Mouse (Mus musculus): ENCODE measurements around the gene Prpf4.

Prpf4 gene

GRCm38 (mm10) chr4:62437871-62438270 is 29.3 kb downstream of the Prpf4 start:
- no peak for DNase-seq

- no peak for DNase-seq
Observed at GRCm38 (mm10) chr4:62439793-62440192, 31.2 kb downstream of the Prpf4 start.

- no peak for DNase-seq
Observed at GRCm38 (mm10) chr4:62440544-62440943, 31.9 kb downstream of the Prpf4 start.

GRCm38 (mm10) chr4:62440986-62441385 is 32.4 kb downstream of the Prpf4 start:
- DNase-seq, result no peak

GRCm38 (mm10) chr4:62454995-62455394 is 46.4 kb downstream of the Prpf4 start:
- peak; percentile 19 for DNase-seq

GRCm38 (mm10) chr4:62459081-62459480 is 50.5 kb downstream of the Prpf4 start:
- peak; percentile 45 for DNase-seq

- DNase-seq, result no peak
Observed at GRCm38 (mm10) chr4:62460348-62460747, 51.8 kb downstream of the Prpf4 start.

GRCm38 (mm10) chr4:62463124-62463523 is 54.5 kb downstream of the Prpf4 start:
- DNase-seq, result no peak

GRCm38 (mm10) chr4:62468158-62468557 is 59.6 kb downstream of the Prpf4 start:
- no peak for DNase-seq

GRCm38 (mm10) chr4:62470598-62471051 is 62.0 kb downstream of the Prpf4 start, which contains the start of gene Wdr31:
Gene Wdr31 (minus strand): TSS chr4:62470896.
- DNase-seq, result peak; percentile 85

GRCm38 (mm10) chr4:62472071-62472470 is 63.5 kb downstream of the Prpf4 start:
- DNase-seq, result no peak

GRCm38 (mm10) chr4:62475131-62475530 is 66.5 kb downstream of the Prpf4 start:
- DNase-seq, result no peak

- DNase-seq, result no peak
Observed at GRCm38 (mm10) chr4:62475793-62476192, 67.2 kb downstream of the Prpf4 start.

Measured in right cerebral cortex, postnatal 25 days (tissue).